Mouse (Mus musculus) small intestine, adult 2 months (tissue): ENCODE measurements around the gene Ilk.

Experiments
- CTCF ChIP-seq: fragments of 200-500 bp; IDR thresholded peaks from 2 replicates; pipeline ENCODE4 v1.5.1; 2012; ENCODE audit warnings: low read depth, mild to moderate bottlenecking, control low read depth, inconsistent platforms, low read length, moderate library complexity, mixed read lengths; ENCODE audit not compliant: insufficient replicate concordance, insufficient read length; ENCODE audit errors: extremely low read depth
- POLR2A ChIP-seq: fragments of 200-500 bp; IDR thresholded peaks from 2 replicates; pipeline ENCODE4 v1.6.1; 2012; ENCODE audit warnings: low read depth, mild to moderate bottlenecking, control low read depth, inconsistent platforms, low read length, moderate library complexity

DNA sequence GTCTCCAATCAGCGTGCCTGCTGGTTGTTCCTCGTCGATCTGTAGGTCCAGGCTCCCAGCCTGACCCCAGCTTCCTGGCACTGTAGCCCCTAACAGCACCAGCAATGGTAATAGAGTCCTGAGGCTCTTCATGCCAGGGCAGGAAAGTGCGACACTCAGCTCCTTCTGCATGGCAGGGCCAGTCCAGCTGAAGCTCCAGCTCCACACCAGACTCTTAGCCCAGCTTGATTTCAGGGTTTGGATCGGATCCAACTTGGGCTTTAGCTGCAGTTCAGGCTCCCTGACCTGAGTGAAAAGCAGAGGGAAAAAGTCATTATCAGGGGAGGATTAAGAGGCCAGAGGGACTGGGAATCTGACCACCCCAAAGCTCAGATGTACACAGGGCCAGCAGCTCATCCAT lies 36.6 kb downstream of the Ilk start:
- no peak for TF ChIP-seq POLR2A
- no peak for TF ChIP-seq CTCF
